Mouse (Mus musculus) megakaryocyte, embryonic 14.5 days (primary cell): Measurements from ENCODE around the gene Adcy7.

Experiments used
- FLI1 ChIP-seq: IDR thresholded peaks from 2 replicates; pipeline ENCODE4 v1.6.1; 2012; ENCODE audit warnings: low read length, inconsistent platforms, mixed read lengths
- GATA1 ChIP-seq: IDR thresholded peaks from 3 replicates; pipeline ENCODE4 v1.6.1; 2012; ENCODE audit warnings: mixed read lengths, low read length, inconsistent platforms, borderline replicate concordance

- TF ChIP-seq GATA1 (no peak), FLI1 (no peak)
Observed at GRCm38 (mm10) chr8:88339887-88340695, 67.9 kb downstream of the Adcy7 start.
